Mouse (Mus musculus): ENCODE data around the gene Mrpl51.
A peak's percentile ranks its signal among the peaks of the same experiment; 100 is the strongest.

Mrpl51 gene

GRCm38 (mm10) chr6:125192016-125192714 lies 564 bp downstream of the Mrpl51 start:
- DNase-seq (ENCODE audit: low read depth, low spot score) = peak; percentile 93

- DNase-seq (ENCODE audit: low read depth, low spot score) = no peak
Measured at GRCm38 (mm10) chr6:125192841-125193240, 1.2 kb downstream of the Mrpl51 start.

GRCm38 (mm10) chr6:125193390-125193789 lies 1.8 kb downstream of the Mrpl51 start:
- DNase-seq (ENCODE audit: low read depth, low spot score) = no peak

- no peak for DNase-seq (ENCODE audit: low read depth, low spot score)
Measured at GRCm38 (mm10) chr6:125195541-125196075, 4.0 kb downstream of the Mrpl51 start.

- peak; percentile 24 for DNase-seq (ENCODE audit: low read depth, low spot score)
Measured at GRCm38 (mm10) chr6:125196301-125196700, 4.7 kb downstream of the Mrpl51 start.

- DNase-seq (ENCODE audit: low read depth, low spot score) = no peak
Measured at GRCm38 (mm10) chr6:125197166-125197565, 5.6 kb downstream of the Mrpl51 start.

- no peak for DNase-seq (ENCODE audit: low read depth, low spot score)
Measured at GRCm38 (mm10) chr6:125210436-125210835, 18.8 kb downstream of the Mrpl51 start.

- no peak for DNase-seq (ENCODE audit: low read depth, low spot score)
Measured at GRCm38 (mm10) chr6:125212621-125213020, 21.0 kb downstream of the Mrpl51 start.

GRCm38 (mm10) chr6:125213129-125213528 lies 21.5 kb downstream of the Mrpl51 start:
- DNase-seq (ENCODE audit: low read depth, low spot score) = no peak

GRCm38 (mm10) chr6:125213715-125214114 lies 22.1 kb downstream of the Mrpl51 start:
- no peak for DNase-seq (ENCODE audit: low read depth, low spot score)

- DNase-seq (ENCODE audit: low read depth, low spot score) = peak; percentile 98
Measured at GRCm38 (mm10) chr6:125215148-125215954, 23.8 kb downstream of the Mrpl51 start, which contains the start of gene Vamp1. Gene Vamp1, plus strand, starts transcription at chr6:125215551.

GRCm38 (mm10) chr6:125216898-125217297 lies 25.3 kb downstream of the Mrpl51 start:
- DNase-seq (ENCODE audit: low read depth, low spot score) = no peak

GRCm38 (mm10) chr6:125217899-125218298 lies 26.3 kb downstream of the Mrpl51 start:
- DNase-seq (ENCODE audit: low read depth, low spot score) = no peak

GRCm38 (mm10) chr6:125218963-125219362 lies 27.4 kb downstream of the Mrpl51 start:
- DNase-seq (ENCODE audit: low read depth, low spot score) = no peak

GRCm38 (mm10) chr6:125221115-125221745 lies 29.6 kb downstream of the Mrpl51 start:
- DNase-seq (ENCODE audit: low read depth, low spot score) = no peak

GRCm38 (mm10) chr6:125222146-125222545 lies 30.5 kb downstream of the Mrpl51 start:
- DNase-seq (ENCODE audit: low read depth, low spot score) = no peak

GRCm38 (mm10) chr6:125222577-125222976 lies 31.0 kb downstream of the Mrpl51 start:
- no peak for DNase-seq (ENCODE audit: low read depth, low spot score)

- DNase-seq (ENCODE audit: low read depth, low spot score) = no peak
Measured at GRCm38 (mm10) chr6:125225518-125226115, 34.0 kb downstream of the Mrpl51 start.

GRCm38 (mm10) chr6:125230571-125230970 lies 39.0 kb downstream of the Mrpl51 start:
- DNase-seq (ENCODE audit: low read depth, low spot score) = no peak

GRCm38 (mm10) chr6:125231117-125232044 lies 39.8 kb downstream of the Mrpl51 start, which contains the start of gene Tapbpl:
Gene Tapbpl, minus strand, starts transcription at chr6:125231860.
- no peak for DNase-seq (ENCODE audit: low read depth, low spot score)

All from WW6 (cell line).